In the genomic region with DNA sequence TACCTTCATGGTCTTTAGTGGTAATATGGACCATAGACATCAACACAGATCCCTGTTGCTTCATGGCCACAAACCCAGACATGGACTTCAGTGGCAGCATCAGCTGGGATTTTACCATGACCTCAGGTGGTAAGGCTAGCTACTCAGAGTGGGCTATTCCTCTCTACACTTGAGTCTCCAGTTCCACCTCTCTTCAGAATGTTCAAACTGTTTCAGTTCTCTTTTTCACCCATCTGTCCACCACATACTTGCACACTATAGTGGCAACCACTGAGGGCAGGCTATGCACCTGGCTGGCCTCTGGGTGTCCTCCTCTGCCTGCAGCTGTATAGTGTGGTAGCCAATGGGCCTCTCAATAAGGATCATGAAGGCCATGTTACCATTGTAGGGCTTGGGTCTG, we compare ENCODE assay signal across 16 mouse cellular contexts. TPM values are rescaled to one million over a fixed set of nuclear protein-coding genes. Genes with fewer than 3 reads are reported as not detected.
DNase-seq lines count a peak whose midpoint lies in the region; ATAC-seq and TF ChIP-seq lines count a peak whose summit lies in the region.
"Had no signal": no experiment of that assay in that cellular context is flagged by ENCODE, and none has a peak within 500 bp of the region (broad histone marks: within the 10 kb centered on the region; RNA-seq: fewer than 3 reads in every experiment).

No protein-coding gene starts in this region.

- H3K9me3 ChIP-seq in heart, postnatal 0 days (replicated peaks; ENCODE audit: control insufficient read depth, low read length), result no peaks in the 10 kb centered on the region
- no peaks in the 10 kb centered on the region for H3K9me3 ChIP-seq in forebrain, embryonic 16.5 days (ENCODE audit: control insufficient read depth, low read length)
- H3K9me3 ChIP-seq: embryonic facial prominence, embryonic 12.5 days; forebrain, embryonic 13.5 days had no signal

- no peaks in the 10 kb centered on the region for H3K27me3 ChIP-seq in heart, postnatal 0 days (ENCODE audit: control insufficient read depth, insufficient read depth, low read length)
- no peaks in the 10 kb centered on the region for H3K27me3 ChIP-seq in forebrain, embryonic 16.5 days (replicated peaks; ENCODE audit: control insufficient read depth, insufficient read depth, low read length)
- H3K27me3 ChIP-seq: embryonic facial prominence, embryonic 12.5 days; forebrain, embryonic 13.5 days had no signal

- no peaks in the 10 kb centered on the region for H3K4me1 ChIP-seq in heart, postnatal 0 days (ENCODE audit: control insufficient read depth, insufficient read depth)
- no peaks in the 10 kb centered on the region for H3K4me1 ChIP-seq in forebrain, embryonic 16.5 days (replicated peaks; ENCODE audit: control insufficient read depth, insufficient read depth, low read length)
- H3K4me1 ChIP-seq: embryonic facial prominence, embryonic 12.5 days; forebrain, embryonic 13.5 days had no signal

- H3K9ac ChIP-seq in heart, postnatal 0 days (replicated peaks; ENCODE audit: low read depth, low read length), result no peak overlapping the region
- no peak overlapping the region for H3K9ac ChIP-seq in forebrain, embryonic 16.5 days (replicated peaks; ENCODE audit: low read depth, low read length)
- H3K9ac ChIP-seq: embryonic facial prominence, embryonic 12.5 days; forebrain, embryonic 13.5 days had no signal

- no peak overlapping the region for H3K4me3 ChIP-seq in heart, postnatal 0 days (ENCODE audit: low read depth, low read length)
- no peak overlapping the region for H3K4me3 ChIP-seq in forebrain, embryonic 16.5 days (replicated peaks; ENCODE audit: low read length)
- H3K4me3 ChIP-seq: embryonic facial prominence, embryonic 12.5 days; forebrain, embryonic 13.5 days had no signal

- H3K36me3 ChIP-seq in heart, postnatal 0 days (replicated peaks; ENCODE audit: control insufficient read depth, insufficient read depth, low read length), result no peaks in the 10 kb centered on the region
- no peaks in the 10 kb centered on the region for H3K36me3 ChIP-seq in forebrain, embryonic 16.5 days (ENCODE audit: control insufficient read depth, insufficient read depth)
- H3K36me3 ChIP-seq: embryonic facial prominence, embryonic 12.5 days had no signal

- no peak for DNase-seq in heart, postnatal 0 days (ENCODE audit: low spot score)
- DNase-seq in heart, postnatal 14 days, result no peak
- DNase-seq in spleen, adult 18-20 months, result peak; percentile 14 to 28
- DNase-seq in spleen, adult 12 weeks (ENCODE audit: low spot score), result no peak
- no peak for DNase-seq in layer of hippocampus, postnatal 36 days
- no peak for DNase-seq in embryo, embryonic 9.5 days (ENCODE audit: extremely low spot score)
- DNase-seq: cerebellum, adult 9-10 months; heart, postnatal 4 days; kidney, adult 8-10 months; lung, postnatal 4 days had no signal

- intact Hi-C loops in heart, postnatal 14 days (cut with DNase I), result loop anchor here (5.0 to 10.0 kb wide), 2 partner anchors 65 to 127 kb away; no protein-coding TSS in a partner anchor

- peak; percentile 57; the same call in 1 of the 2 replicates for ATAC-seq in heart, postnatal 0 days (ENCODE audit: insufficient read depth, low read depth)
- peak; percentile 67 for ATAC-seq in megakaryocyte, adult 5-6 weeks (ENCODE audit: poor library complexity, severe bottlenecking)
- ATAC-seq in forebrain, embryonic 16.5 days, result no peak
- ATAC-seq: forebrain, embryonic 13.5 days had no signal

- peak; percentile 52 for TF ChIP-seq CTCF in heart, postnatal 0 days (IDR thresholded peaks at IDR 0.05; ENCODE audit: low read depth)

- no peak overlapping the region for H3K4me2 ChIP-seq in heart, postnatal 0 days (ENCODE audit: low read depth, low read length)
- no peak overlapping the region for H3K4me2 ChIP-seq in forebrain, embryonic 16.5 days (ENCODE audit: low read length)
- H3K4me2 ChIP-seq: embryonic facial prominence, embryonic 12.5 days; forebrain, embryonic 13.5 days had no signal

- H3K27ac ChIP-seq in heart, postnatal 0 days (ENCODE audit: low read depth), result no peak overlapping the region
- H3K27ac ChIP-seq in forebrain, embryonic 16.5 days (ENCODE audit: low read length), result no peak overlapping the region
- H3K27ac ChIP-seq: embryonic facial prominence, embryonic 12.5 days; forebrain, embryonic 13.5 days had no signal

- no peak for TF ChIP-seq EP300 in heart, postnatal 0 days (IDR thresholded peaks at IDR 0.05; ENCODE audit: low read depth)

RNA-seq across cellular contexts. Expression of gene Il10, which starts 32.2 kb away (rescaled TPM):
- total RNA-seq in heart, postnatal 0 days (2014; rRNA removed; ENCODE audit: low replicate concordance), result not detected in 2 replicates
- polyA plus RNA-seq in heart, postnatal 0 days (2015; fragmentation: Nextera tagmentation; extraction: Ambion mirVana), result not detected in 2 replicates
- total RNA-seq in heart, postnatal 14 days (2021), result not detected
- total RNA-seq in megakaryocyte, adult 5-6 weeks (2015), result not detected in 2 replicates
- total RNA-seq in megakaryocyte, adult 5-6 weeks (2017), result 0.49 TPM in 1 of 2 replicates, not detected in the other
- 0.16 TPM in 1 of 2 replicates, not detected in the other for polyA plus RNA-seq in forebrain, embryonic 16.5 days (2015; fragmentation: Nextera tagmentation; extraction: Ambion mirVana)
- not detected for total RNA-seq in layer of hippocampus, postnatal 36 days (2021)
- total RNA-seq: heart, postnatal 4 days had no signal
- polyA plus RNA-seq: brain, embryonic 14.5 days; embryonic facial prominence, embryonic 12.5 days; forebrain, embryonic 13.5 days; limb, embryonic 11.5 days had no signal

RNA-seq across cellular contexts. Expression of gene Il19, which starts 47.5 kb away (rescaled TPM):
- total RNA-seq in heart, postnatal 0 days (2014; rRNA removed; ENCODE audit: low replicate concordance), result not detected in 2 replicates
- polyA plus RNA-seq in heart, postnatal 0 days (2015; fragmentation: Nextera tagmentation; extraction: Ambion mirVana), result not detected in 2 replicates
- not detected for total RNA-seq in heart, postnatal 14 days (2021)
- total RNA-seq in megakaryocyte, adult 5-6 weeks (2015), result not detected in 2 replicates
- total RNA-seq in megakaryocyte, adult 5-6 weeks (2017), result not detected in 2 replicates
- polyA plus RNA-seq in forebrain, embryonic 16.5 days (2015; fragmentation: Nextera tagmentation; extraction: Ambion mirVana), result not detected in 2 replicates
- total RNA-seq in layer of hippocampus, postnatal 36 days (2021), result not detected
- total RNA-seq: heart, postnatal 4 days had no signal
- polyA plus RNA-seq: brain, embryonic 14.5 days; forebrain, embryonic 13.5 days; limb, embryonic 11.5 days had no signal

Comparison
In these comparisons a context has a peak if more than half of its experiments do, and no peak if none do; other contexts are left out.
1. DNase-seq: peak in spleen, adult 18-20 months (2 of 2); none in heart, postnatal 0 days (single experiment), heart, postnatal 14 days (0 of 2), spleen, adult 12 weeks (single experiment), layer of hippocampus, postnatal 36 days (0 of 2) and embryo, embryonic 9.5 days (single experiment).